Mouse (Mus musculus): Measurements from ENCODE around the gene Olfr547.
A peak's percentile ranks its signal among the peaks of the same experiment; 100 is the strongest.

The Olfr547 gene

GRCm38 (mm10) chr7:102508666-102509065 is 25.9 kb upstream of the Olfr547 start:
- Histone ChIP-seq H3K36me3 (ENCODE audit: insufficient read depth, low read length) (no peaks in the 10 kb centered on the region), H3K27me3 (ENCODE audit: insufficient read depth, low read length) (peaks cover 42% of the 10 kb centered on the region)
- TF ChIP-seq NANOG (IDR thresholded peaks at IDR 0.05; ENCODE audit: borderline replicate concordance, low read length) = no peak

DNA sequence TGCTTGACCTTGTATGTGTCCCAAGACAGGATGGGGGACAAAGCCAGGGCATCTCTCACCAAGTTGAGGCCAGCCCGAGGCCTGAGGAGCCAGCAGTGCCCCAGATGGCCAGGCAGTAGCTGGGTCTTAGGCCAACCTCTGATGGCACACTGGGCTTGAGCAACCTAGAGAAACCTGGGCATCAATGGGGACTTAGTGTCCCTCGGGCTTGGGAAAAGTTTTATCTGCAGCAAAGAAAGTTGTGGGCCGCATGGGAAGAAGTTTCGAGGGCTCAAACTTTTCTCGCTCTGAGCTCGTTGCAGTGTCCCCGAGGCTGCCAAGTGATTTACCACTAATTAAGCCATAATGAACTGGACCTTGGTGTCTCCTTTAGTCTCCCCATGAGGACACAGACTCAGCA is 24.8 kb upstream of the Olfr547 start:
- peaks cover 10% of the 10 kb centered on the region; the same call in 1 of the 2 replicates for H3K4me1 ChIP-seq (replicated peaks; ENCODE audit: low read depth, low read length)
- H3K27me3 ChIP-seq (ENCODE audit: insufficient read depth, low read length) = peaks cover 47% of the 10 kb centered on the region
- H3K4me3 ChIP-seq (replicated peaks; ENCODE audit: low read length) = no peak overlapping the region
- H3K36me3 ChIP-seq (ENCODE audit: insufficient read depth, low read length) = no peaks in the 10 kb centered on the region
- TF ChIP-seq NANOG (IDR thresholded peaks at IDR 0.05; ENCODE audit: borderline replicate concordance, low read length) = no peak
- TF ChIP-seq POU5F1 (IDR thresholded peaks at IDR 0.05; ENCODE audit: borderline replicate concordance, low read length) = no peak
- TF ChIP-seq CTCF (conservative IDR thresholded peaks at IDR 0.05; ENCODE audit: low read length) = no peak
- no peaks in the 10 kb centered on the region for H3K9me3 ChIP-seq (ENCODE audit: low read length)

More at GRCm38 (mm10) chr7:102508666-102509065, 25.9 kb upstream of the Olfr547 start:
- H3K4me3 ChIP-seq (replicated peaks; ENCODE audit: low read length) = no peak overlapping the region
- no peaks in the 10 kb centered on the region for H3K9me3 ChIP-seq (ENCODE audit: low read length)
- H3K4me1 ChIP-seq (replicated peaks; ENCODE audit: low read depth, low read length) = peaks cover 10% of the 10 kb centered on the region; the same call in 1 of the 2 replicates

GRCm38 (mm10) chr7:102511927-102512326 is 22.6 kb upstream of the Olfr547 start:
- Histone ChIP-seq H3K4me3 (replicated peaks; ENCODE audit: low read length) (no peak overlapping the region), H3K36me3 (ENCODE audit: insufficient read depth, low read length) (no peaks in the 10 kb centered on the region), H3K27me3 (ENCODE audit: insufficient read depth, low read length) (peaks cover 58% of the 10 kb centered on the region), H3K9me3 (ENCODE audit: low read length) (no peaks in the 10 kb centered on the region), H3K4me1 (replicated peaks; ENCODE audit: low read depth, low read length) (peaks cover 7% of the 10 kb centered on the region; the same call in 1 of the 2 replicates)
- no peak for TF ChIP-seq POU5F1 (IDR thresholded peaks at IDR 0.05; ENCODE audit: borderline replicate concordance, low read length)

DNA sequence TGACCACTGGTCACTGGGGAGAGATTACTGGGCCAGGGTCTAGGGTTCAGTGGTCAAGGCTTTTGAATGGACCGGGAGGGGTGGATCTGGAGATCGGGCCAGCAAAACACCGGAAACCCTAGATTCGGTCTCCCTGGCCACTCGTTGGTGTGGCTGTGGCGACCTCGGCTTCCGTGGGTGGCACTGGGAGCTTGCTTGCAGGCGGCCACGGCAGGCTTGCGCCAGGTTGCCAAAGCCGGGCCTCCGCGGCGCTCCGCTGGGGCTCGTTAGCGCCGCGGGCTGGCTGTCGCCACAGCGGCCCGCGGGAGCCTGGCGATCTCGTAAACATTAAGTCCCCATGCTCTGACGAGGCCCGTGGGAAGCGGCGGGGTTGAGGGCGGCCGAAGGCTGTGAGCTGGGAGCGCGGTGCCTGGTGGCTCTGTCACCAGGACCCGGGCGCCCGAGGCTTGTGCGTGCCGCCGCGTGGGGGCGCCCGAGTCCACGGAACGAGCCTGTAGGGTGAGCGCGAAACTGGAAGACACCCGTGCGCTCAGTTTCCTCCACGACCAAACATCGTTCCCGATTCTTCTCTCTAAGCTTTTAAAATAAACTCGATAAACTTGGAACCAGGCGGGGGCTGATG is 21.6 kb upstream of the Olfr547 start:
- Histone ChIP-seq H3K4me3 (replicated peaks; ENCODE audit: low read length) (peak overlapping the region; percentile 79), H3K9me3 (ENCODE audit: low read length) (no peaks in the 10 kb centered on the region), H3K36me3 (ENCODE audit: insufficient read depth, low read length) (no peaks in the 10 kb centered on the region), H3K27me3 (ENCODE audit: insufficient read depth, low read length) (peaks cover 57% of the 10 kb centered on the region), H3K4me1 (replicated peaks; ENCODE audit: low read depth, low read length) (peaks cover 7% of the 10 kb centered on the region; the same call in 1 of the 2 replicates)
- TF ChIP-seq CTCF (conservative IDR thresholded peaks at IDR 0.05; ENCODE audit: low read length) (no peak), POU5F1 (IDR thresholded peaks at IDR 0.05; ENCODE audit: borderline replicate concordance, low read length) (no peak), NANOG (IDR thresholded peaks at IDR 0.05; ENCODE audit: borderline replicate concordance, low read length) (no peak)

GRCm38 (mm10) chr7:102514144-102514543 is 20.4 kb upstream of the Olfr547 start:
- Histone ChIP-seq H3K36me3 (ENCODE audit: insufficient read depth, low read length) (no peaks in the 10 kb centered on the region), H3K9me3 (ENCODE audit: low read length) (no peaks in the 10 kb centered on the region), H3K27me3 (ENCODE audit: insufficient read depth, low read length) (peaks cover 48% of the 10 kb centered on the region), H3K4me1 (replicated peaks; ENCODE audit: low read depth, low read length) (peaks cover 7% of the 10 kb centered on the region; the same call in 1 of the 2 replicates), H3K4me3 (replicated peaks; ENCODE audit: low read length) (no peak overlapping the region)
- TF ChIP-seq POU5F1 (IDR thresholded peaks at IDR 0.05; ENCODE audit: borderline replicate concordance, low read length) (no peak), NANOG (IDR thresholded peaks at IDR 0.05; ENCODE audit: borderline replicate concordance, low read length) (no peak), CTCF (conservative IDR thresholded peaks at IDR 0.05; ENCODE audit: low read length) (no peak)

- Histone ChIP-seq H3K36me3 (ENCODE audit: insufficient read depth, low read length) (no peaks in the 10 kb centered on the region), H3K27me3 (ENCODE audit: insufficient read depth, low read length) (peaks cover 40% of the 10 kb centered on the region), H3K4me3 (replicated peaks; ENCODE audit: low read length) (no peak overlapping the region), H3K9me3 (ENCODE audit: low read length) (no peaks in the 10 kb centered on the region), H3K4me1 (replicated peaks; ENCODE audit: low read depth, low read length) (peaks cover 5% of the 10 kb centered on the region; the same call in 1 of the 2 replicates)
- TF ChIP-seq POU5F1 (IDR thresholded peaks at IDR 0.05; ENCODE audit: borderline replicate concordance, low read length) = no peak
- no peak for TF ChIP-seq CTCF (conservative IDR thresholded peaks at IDR 0.05; ENCODE audit: low read length)
- TF ChIP-seq NANOG (IDR thresholded peaks at IDR 0.05; ENCODE audit: borderline replicate concordance, low read length) = no peak
Observed at GRCm38 (mm10) chr7:102516261-102517050, 18.1 kb upstream of the Olfr547 start.

DNA sequence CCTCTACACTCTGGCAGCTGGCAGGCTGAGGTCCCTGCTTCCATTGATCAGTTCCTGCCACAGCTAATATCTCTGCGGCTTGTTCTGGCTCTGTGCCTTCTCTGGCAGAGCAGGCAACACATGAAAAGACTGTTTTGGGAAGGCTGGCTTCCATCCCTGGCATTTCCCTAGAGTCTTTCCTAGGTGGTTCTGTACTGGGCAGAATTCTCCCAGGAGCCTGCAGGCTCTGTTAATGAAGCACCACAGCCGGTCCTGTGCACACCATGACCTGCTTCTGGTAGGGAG is 17.6 kb upstream of the Olfr547 start:
- TF ChIP-seq POU5F1 (IDR thresholded peaks at IDR 0.05; ENCODE audit: borderline replicate concordance, low read length) (no peak), CTCF (conservative IDR thresholded peaks at IDR 0.05; ENCODE audit: low read length) (no peak), NANOG (IDR thresholded peaks at IDR 0.05; ENCODE audit: borderline replicate concordance, low read length) (no peak)
- H3K36me3 ChIP-seq (ENCODE audit: insufficient read depth, low read length) = no peaks in the 10 kb centered on the region
- H3K4me1 ChIP-seq (replicated peaks; ENCODE audit: low read depth, low read length) = peaks cover 5% of the 10 kb centered on the region; the same call in 1 of the 2 replicates

GRCm38 (mm10) chr7:102529052-102529451 is 5.5 kb upstream of the Olfr547 start:
- no peaks in the 10 kb centered on the region for H3K27me3 ChIP-seq (ENCODE audit: insufficient read depth, low read length)
- H3K9me3 ChIP-seq (ENCODE audit: low read length) = no peaks in the 10 kb centered on the region
- no peak for TF ChIP-seq POU5F1 (IDR thresholded peaks at IDR 0.05; ENCODE audit: borderline replicate concordance, low read length)
- TF ChIP-seq NANOG (IDR thresholded peaks at IDR 0.05; ENCODE audit: borderline replicate concordance, low read length) = no peak
- TF ChIP-seq CTCF (conservative IDR thresholded peaks at IDR 0.05; ENCODE audit: low read length) = no peak
- H3K4me1 ChIP-seq (replicated peaks; ENCODE audit: low read depth, low read length) = no peaks in the 10 kb centered on the region
- no peaks in the 10 kb centered on the region for H3K36me3 ChIP-seq (ENCODE audit: insufficient read depth, low read length)
- H3K4me3 ChIP-seq (replicated peaks; ENCODE audit: low read length) = no peak overlapping the region

More for the DNA sequence above, 17.6 kb upstream of the Olfr547 start:
- Histone ChIP-seq H3K27me3 (ENCODE audit: insufficient read depth, low read length) (peaks cover 36% of the 10 kb centered on the region), H3K9me3 (ENCODE audit: low read length) (no peaks in the 10 kb centered on the region), H3K4me3 (replicated peaks; ENCODE audit: low read length) (no peak overlapping the region)
